Mouse (Mus musculus) gastrocnemius, postnatal 14 days (tissue): ENCODE measurements around the gene Mthfd2. TPM values are rescaled to one million over a fixed set of nuclear protein-coding genes. Genes with fewer than 3 reads are reported as not detected.
A peak's percentile ranks its signal among the peaks of the same experiment; 100 is the strongest.
"Not testable (repeated sequence)": the region's sequence is repeated elsewhere in the genome, so short reads cannot be mapped to it uniquely, and the experiment has no call there.

Experiments
- DNase-seq: peaks from one replicate; pipeline ENCODE4 v3.0.0; 2021; ENCODE audit warnings: mixed read lengths
- intact Hi-C: fragments of 180-260 bp; cut with DNase I; formaldehyde crosslinking; loops from one replicate; pipeline ENCODE4 v1.15.1; 2025; ENCODE audit warnings: low total_unique reads
- total RNA-seq, 2 experiments: library from RNA; stranded (reverse); gene quantifications; 2 replicates each; pipeline ENCODE4 v1.2.3; 2021

Gene Mthfd2
- total RNA-seq, 2 experiments from 2014 or later = 3.7 to 6.7 TPM

DNA sequence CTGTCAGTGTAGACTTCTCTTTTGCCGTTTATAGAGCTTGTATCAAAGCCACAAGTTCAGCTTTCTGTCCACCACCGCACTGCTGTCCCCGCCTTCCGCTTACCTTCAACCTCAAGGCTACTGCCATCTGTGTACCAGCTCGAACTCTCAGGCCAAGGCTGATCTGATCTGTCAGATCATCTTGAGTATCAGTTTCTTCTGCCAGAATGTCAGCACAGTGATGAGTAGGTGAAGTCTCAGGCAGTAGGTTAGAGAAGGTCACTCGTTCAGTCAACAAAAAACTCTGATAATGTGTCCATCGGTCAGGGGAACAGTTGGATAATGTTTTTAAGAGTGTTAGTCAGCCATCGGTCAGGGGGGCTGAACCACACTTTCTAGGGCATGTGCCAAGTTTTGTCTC, 19.6 kb upstream of the Mthfd2 start:
- intact Hi-C loops, DNase-seq: not testable (repeated sequence)

DNA sequence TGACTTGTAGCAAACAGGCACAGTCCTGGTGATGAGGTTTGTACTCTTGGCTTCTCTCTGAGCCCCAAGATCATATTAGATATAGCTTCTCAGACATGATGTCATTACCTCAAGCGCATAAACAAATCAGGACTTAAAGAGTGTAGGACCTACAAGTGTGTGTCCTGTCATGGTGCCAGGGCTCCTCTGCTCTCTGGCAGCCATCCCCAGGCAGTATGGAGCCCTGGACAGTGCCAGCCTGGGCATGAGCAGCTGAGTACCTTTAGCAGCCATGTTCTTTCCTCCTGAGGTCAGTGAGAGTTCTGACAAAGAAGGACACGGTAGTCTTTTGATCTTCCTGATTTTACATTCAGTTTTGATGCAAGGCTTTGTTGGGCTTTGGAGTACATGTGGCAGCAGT, 17.2 kb upstream of the Mthfd2 start:
- intact Hi-C loops = no loop called here

DNA sequence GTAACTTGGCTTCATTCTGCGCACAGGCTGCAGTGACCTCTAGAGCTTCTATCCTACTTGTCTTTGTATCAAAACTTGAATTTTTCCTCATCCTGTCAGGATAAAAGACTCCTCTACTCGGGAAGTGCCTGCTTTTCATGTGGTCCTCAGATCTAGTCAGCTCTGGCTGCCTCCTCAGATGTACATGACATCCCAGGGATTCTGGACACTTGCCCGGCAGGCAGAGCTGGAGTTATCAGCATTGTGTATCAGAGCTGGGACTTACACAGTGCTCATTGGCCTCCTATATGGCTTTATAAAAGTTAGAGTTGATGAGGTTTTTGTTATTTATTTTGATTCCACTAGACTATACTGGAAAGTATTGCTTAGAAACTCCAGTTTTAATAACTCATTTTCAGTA, 15.7 kb upstream of the Mthfd2 start:
- no peak for DNase-seq
- intact Hi-C loops = no loop called here

More for the DNA sequence above, 17.2 kb upstream of the Mthfd2 start:
- no peak for DNase-seq

DNA sequence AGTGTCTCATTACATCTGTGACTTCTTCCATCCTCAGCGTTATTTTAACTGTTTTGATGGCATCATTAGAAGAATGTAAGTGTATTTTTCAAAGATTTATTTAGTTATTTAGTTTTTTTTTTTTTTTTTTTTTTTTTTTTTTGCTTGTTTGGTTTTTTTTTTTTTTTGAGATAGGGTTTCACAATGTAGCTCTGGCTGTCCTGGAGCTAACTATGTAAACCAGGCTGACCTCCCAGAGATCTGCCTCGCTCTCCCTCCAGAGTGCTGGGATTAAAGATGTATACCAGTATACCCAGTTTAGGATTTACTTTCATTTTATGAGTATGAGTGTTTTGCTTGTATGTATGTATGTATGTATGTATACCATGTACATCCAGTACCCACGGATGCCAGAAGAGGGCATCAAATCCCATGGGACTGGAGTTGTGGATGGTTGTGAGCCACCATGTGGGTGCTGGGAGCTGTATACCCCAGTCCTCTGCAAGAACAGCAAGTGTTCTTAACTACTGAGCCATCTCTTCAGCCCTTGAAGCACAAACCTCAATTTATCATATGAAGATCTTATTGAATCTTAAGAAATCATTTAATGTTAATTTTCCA, 2.0 kb upstream of the Mthfd2 start:
- intact Hi-C loops = no loop called here
- DNase-seq = no peak

DNA sequence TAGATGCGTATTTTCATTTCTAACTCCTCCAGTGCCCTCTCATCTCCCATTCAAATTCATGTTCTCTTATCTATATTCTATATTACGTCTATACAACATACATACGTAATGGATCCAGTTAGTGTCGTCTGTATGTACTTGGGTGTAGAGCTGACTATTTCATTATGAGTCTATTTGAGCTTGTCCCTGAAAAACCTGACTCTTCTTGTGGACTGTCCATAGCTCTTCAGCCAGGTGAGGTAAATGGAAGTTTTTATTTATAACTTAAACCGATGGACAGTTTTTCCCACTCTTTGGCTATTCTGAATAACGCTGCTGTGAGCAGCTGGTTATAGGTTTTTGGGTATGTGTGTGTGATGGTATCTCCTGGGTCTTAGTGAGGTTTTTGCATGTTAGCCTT, 1.1 kb upstream of the Mthfd2 start:
- DNase-seq = no peak
- intact Hi-C loops = no loop called here

DNA sequence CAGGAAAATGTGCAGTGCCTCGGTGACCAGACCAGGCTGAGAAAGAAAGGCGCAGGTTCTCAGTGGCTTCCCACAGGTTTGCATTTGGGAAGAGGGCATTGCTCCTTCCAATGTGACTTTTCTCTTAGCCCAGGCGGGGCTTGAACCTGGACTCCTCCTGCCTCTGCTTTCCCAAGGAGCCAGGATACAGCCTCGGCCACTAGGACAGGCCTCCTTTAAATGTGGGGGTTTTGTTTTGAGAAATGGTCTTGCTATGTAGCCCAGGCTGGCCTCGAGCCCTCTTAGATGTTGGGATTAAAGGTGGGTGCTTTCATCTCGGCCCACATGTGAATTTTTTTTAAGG, 657 bp upstream of the Mthfd2 start:
- no peak for DNase-seq
- intact Hi-C loops = no loop called here

DNA sequence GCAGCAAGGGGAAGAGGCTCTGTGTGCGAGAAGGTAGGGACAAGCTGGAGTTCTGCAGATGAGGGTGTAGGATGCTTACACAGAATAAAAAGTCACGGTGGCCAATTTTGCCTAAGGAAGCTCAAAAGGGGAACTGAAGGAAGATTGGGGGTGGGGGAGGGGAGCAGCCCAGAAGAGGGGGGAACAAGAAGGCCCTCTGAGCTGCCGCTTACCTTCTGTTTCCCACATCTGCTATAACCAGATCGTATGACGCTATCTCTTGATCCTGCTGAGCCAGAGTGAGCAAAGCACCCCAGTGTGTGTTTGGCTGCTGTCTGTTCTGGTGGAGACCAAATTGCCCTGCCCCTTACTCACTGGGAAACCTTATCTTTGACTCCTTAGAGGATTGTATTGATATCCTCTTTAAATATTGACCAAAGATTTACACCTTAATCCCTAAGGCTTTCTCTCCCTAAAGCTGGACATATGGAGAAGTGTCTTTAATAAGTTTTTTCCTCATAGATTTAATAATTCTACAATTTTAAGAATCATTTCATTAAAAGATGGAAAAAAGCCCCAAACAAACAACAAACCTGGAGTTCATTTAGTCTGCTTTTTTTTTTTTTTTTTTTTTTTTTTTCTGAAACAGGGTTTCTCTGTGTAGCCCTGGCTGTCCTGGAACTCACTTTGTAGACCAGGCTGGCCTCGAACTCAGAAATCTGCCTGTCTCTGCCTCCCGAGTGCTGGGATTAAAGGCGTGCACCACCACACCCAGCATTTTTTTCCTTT, 1.9 kb downstream of the Mthfd2 start:
- intact Hi-C loops = no loop called here

DNA sequence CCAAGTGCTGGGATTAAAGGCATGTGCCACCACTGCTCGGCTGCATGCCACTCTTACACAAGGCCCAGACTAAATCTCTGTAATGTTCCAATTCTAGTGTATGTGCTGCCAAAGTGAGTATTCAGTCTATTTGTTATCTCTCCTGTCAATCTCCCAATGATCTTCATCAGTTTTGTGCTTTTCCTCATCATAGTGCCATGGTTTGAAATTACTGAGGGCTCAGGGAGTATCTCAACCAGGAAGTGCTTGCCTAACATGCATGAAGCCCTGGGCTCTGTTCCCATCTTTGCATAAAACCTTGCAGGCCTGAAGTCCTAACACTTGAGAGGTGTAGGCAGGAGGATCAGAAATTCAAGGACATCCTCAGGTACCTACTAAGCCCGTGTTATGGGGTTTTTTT, 2.9 kb downstream of the Mthfd2 start:
- DNase-seq = no peak
- intact Hi-C loops = no loop called here

More for the DNA sequence above, 1.9 kb downstream of the Mthfd2 start:
- no peak for DNase-seq

DNA sequence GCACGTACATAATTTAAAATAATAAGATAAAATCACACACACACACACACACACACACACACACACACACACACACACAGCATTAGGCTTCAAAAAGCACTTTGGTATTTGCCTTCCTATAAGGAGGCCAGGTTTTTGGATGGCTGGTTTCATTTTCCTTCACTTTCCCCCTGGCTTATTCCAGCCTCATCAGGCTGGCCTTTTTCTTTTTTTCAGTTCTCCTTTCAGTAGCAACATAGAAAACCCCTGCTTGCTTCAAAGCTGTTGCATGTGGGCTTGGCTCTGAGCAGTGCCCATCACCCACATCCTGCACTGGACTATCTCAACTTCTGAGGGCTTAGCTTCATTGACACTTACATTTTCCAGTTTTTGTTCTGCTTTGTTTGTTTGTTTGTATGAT, 3.8 kb downstream of the Mthfd2 start:
- intact Hi-C loops = no loop called here

DNA sequence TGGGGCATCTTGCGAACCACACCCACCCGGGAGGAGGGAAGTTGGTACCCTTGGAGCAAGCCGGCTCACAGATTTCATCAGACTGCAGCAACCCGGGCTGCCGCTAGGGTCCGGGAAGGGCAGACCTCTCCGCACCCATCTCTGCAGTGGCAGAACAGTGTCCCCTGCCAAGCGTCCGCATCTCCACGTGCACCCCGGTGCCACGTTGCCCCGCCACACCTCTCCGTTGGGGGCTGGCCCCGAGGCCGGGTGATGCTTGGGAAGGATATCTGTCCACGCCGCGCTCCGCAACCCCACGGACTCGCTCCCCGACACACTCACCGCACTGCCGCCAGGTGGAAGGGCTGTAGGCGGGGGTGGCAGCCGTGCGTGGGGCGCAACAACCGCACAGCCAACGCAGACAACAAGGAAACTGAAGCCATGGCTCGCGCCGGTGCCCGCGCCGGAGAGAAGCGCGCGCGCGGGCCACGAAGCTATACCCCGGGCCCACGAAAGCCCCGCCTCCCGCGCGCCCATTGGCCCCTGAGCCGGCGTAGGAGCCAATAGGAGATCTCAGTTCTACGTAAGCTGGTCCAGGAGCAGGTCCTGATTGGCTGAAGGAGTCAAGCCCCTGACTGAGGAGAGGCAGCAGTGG, 8.5 kb downstream of the Mthfd2 start:
- intact Hi-C loops = no loop called here
- DNase-seq = peak; percentile 91

More for the DNA sequence above, 3.8 kb downstream of the Mthfd2 start:
- DNase-seq = no peak

DNA sequence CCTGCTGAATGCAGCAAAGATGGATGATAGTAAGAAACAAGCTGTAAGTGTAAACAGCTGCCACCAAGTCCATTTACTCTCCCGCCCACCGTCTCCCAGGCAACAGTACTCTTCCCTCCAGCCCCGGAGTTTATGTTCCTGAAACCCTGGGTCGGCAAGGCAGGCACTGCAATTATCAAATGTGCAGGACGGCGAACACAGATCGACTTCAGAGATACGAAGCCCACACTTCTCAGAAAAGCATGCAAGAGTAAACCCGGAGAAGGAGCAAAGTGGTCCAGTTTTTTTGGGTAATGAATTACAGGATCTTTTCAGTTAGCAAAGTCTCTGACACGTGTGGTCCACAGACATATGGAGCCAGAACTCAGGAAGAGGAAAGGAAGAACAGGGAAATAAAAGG, 9.7 kb downstream of the Mthfd2 start:
- no peak for DNase-seq
- intact Hi-C loops = no loop called here

DNA sequence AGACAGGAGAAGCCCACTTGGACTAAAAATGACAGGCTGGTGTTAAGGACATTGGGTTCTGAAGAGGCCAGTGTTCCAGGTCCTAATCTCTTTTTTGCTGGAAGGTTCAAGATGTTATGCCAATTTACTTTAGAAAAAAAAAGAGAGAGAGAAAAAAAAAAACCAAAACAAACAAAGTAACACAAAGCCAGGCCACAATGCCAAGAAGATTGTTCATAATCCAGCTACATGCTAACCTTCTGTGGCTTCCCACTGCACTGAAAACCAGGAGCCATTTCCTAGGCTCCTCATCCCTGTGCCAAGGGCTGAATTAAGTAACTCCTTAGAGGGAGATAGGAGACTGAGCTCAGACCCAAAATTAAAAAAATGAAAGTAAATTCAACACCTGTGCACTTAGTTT, 10.4 kb downstream of the Mthfd2 start:
- intact Hi-C loops = no loop called here

DNA sequence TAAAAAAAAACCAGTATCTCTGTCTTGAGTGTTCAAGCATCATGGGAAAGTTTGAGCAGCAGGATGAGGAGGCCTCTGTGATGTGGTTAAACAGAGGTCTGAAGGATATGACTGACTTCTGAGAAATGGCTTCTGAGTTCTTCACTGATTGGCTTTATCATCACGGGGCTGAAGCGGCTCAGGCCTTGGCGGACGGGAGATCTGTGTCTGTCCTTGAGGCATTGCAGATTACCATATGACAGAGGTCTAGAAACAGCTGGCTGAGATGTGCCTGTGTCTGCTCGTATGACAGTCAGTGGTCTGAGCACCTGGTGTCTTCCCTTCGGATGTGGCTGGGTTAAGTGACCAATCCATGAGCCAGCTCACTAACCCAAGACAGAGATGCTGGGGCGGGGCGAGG, 13.2 kb downstream of the Mthfd2 start:
- no peak for DNase-seq
- intact Hi-C loops = no loop called here

More for the DNA sequence above, 10.4 kb downstream of the Mthfd2 start:
- no peak for DNase-seq

DNA sequence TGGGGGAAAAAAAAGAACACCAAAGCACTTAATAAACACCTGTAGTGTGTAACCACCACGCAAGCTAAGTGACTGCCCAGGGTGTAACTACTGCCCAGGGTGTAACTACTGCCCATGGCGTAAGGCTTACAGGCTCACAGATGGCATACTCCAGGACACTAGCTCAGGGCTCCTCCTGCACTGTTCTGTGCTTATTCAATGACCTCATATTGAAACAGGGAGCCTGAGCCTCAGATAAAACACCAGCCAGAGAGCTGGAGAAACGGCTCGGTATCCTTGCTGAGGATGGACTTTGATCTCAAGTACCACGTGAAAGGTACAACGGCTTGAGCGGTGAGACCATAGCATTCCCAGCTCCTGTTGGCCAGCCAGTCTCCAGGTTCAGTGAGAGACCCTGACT, 13.7 kb downstream of the Mthfd2 start:
- intact Hi-C loops = no loop called here
- no peak for DNase-seq

DNA sequence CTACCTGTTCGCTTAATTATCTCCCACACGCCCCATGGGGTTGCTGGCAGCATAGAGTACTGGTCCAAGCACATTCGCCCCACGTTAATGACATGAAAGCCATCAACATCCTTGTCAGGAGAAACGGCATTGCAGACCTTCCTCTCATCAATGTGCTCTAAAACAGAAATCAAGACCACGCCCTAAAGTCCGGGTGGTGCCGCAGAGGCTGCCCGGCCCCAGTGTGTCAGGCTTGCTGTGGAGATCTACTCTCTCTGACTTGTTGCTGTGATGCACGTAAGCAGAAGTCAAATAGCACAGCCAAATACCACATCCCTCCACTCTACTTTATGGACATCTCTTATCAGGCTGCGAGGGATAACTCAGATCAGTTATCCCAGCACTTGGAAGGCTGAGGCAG, 14.5 kb downstream of the Mthfd2 start:
- intact Hi-C loops = no loop called here
- DNase-seq = no peak

DNA sequence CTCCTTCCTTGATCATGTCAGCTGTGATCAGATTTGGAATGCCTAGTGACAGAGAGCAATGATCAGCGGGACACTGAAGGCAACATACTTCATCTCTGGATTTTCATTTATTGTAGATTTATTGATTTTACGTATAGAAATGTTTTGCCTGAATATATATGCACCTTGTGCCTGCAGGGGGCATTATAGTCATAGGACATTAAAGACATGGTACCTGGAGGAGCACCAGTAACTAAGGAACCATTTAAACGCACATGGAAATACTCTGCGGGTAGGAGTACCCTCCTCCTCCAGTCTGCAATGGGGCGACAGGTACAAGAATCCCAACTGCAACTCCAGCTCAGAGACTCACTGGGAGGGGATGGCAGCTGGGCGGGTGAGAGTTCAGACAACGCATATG, 16.7 kb downstream of the Mthfd2 start:
- intact Hi-C loops = no loop called here

DNA sequence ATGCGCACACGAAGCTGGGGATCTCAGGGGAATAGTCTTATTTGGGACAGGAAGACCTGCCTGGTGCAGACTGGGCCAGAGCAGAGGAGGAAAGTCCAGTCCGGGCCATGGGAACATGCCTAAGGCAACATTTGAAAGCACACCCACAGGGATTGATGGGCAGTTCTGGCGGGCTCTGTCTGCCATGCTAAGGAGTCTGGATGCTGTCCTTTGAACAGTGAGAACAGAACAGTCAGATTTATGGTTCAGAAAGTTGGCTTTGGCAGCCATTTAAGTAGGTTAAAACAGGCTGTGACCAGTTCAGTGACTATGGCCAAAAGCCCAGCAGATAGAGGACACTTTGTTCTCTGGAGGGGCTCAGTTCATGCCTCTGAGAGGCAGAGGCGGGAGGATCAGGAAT, 23.4 kb downstream of the Mthfd2 start:
- intact Hi-C loops = no loop called here
- DNase-seq = no peak

More for the DNA sequence above, 16.7 kb downstream of the Mthfd2 start:
- DNase-seq = no peak

DNA sequence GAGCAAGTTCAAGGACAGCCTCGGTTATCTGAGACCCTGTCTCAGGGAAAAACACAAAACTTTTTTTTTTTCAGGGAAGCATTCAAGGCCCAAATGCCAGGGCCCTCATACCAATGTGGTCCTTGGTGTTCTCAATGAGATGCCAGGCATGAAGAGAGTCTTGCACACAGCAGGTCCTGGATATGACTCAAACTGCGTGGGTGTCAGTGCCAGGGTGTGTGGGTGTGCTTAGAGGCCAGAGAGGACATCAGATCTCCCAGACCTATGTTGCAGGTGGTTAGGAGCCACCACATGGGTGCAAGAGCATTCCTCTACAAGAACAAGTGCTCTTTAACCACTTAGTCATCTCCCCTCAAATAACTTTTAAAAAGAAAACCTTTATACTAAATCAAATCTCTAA, 24.4 kb downstream of the Mthfd2 start:
- no peak for DNase-seq
- intact Hi-C loops = no loop called here

DNA sequence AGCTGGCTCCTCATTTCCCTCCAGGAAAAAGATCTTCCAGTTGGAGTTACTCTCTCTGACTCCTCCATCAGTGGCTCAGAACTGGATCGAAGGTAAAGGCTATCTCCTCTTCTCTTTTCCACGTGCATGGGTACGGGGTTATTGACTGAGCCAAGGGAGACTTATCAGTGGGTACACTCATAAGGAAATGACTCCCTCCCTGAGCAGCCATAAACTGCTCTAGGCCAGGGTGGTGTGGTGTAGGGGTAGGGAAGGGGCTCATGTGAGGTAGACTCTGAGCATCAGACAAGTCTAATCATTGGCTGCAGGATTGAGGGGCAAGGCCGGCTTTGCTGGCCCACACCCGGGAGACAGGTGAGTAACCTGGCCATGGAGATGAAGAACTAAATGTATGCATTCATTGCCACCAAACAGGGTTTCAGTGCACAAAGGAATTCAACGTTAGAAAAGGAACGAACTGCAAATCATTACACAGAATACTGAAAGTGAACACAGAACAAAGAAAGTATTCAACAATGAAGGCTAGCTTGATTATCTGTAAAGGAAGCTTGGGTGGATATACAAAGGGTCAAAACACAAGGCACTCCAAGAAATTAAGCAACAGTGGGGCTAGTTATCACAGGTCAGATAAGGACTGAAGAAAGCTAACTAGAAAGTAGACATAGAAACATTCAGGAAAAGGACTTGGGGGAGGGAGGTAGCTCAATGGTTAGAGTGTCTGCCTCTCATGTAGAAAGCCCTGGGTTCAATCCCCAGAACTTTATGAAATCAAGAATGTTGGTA, 25.1 kb downstream of the Mthfd2 start:
- intact Hi-C loops = no loop called here
- DNase-seq = no peak

DNA sequence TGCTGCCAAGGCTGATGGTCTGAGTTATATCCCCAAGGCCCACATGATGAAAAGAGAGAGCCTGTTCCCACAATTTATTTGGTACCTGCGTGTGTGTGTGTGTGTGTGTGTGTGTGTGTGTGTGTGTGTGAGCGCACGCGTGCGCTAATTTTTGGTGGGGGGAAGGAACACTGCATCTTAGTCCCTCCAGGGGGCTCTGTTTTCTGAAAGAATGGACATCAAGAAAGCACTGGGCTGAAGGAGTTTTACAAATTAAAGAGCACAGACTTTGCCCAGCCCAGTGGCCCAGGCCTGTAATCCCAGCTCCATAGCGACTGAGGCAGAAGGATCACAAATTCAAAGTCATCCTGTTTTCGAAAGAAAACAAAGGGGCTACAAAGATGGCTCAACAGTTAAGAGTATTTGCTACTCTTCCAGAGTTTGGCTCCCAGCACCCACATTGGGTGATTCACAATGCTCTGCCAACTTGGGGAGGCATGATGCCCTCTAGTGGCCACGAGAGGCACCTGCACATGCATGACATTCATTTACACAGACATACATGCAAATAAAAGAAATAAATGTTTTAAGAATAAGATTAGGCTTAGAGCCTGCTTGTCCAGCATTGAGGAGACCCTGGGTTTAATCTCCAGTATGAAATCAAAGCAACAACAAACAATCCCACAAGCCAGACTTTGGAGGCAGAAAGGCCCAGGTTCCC, 45.3 kb downstream of the Mthfd2 start:
- intact Hi-C loops = no loop called here
- no peak for DNase-seq
